Mouse (Mus musculus) cerebellum, adult 11 months (tissue): ENCODE data around the gene Ylpm1.

Experiments
- DNase-seq: peaks from one replicate; pipeline ENCODE4 v3.0.0; 2022

The Ylpm1 gene

DNA sequence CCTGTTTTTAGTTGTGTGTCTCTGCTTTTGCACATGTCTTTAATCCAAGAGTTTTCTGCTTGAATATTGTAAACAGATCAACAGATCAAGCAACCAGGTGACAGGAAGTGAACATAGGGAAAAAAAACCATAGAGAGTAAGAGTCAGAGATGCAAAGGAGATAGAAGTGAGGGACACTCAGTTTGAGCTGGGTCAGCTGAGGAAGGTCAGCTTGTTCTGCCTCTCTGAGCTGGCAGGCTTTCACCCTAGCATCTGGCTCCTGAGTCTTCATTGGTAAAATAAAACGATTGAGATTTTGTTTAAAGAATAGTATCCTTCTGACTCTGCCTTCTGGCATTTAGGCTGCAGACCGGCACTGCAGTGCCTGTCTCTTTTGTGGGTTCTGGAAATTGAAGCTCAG, 14.4 kb downstream of the Ylpm1 start:
- DNase-seq, result no peak

DNA sequence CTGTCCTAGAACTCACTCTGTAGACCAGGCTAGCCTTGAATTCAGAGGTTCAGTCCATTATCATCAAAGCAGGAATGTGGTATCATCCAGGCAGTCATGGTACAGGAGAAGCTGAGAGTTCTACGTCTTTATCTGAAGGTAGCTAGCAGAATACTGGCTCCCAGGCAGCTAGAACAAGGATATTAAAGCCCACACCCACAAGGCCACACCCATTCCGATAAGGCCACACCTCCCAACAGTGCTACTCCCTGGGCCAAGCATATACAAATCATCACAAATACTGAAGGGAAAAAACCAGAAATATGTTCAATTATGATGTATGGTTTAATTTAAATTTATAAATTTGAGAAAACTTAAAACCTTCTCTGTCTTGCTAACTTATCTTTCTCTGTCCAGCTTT, 16.1 kb downstream of the Ylpm1 start:
- no peak for DNase-seq

DNA sequence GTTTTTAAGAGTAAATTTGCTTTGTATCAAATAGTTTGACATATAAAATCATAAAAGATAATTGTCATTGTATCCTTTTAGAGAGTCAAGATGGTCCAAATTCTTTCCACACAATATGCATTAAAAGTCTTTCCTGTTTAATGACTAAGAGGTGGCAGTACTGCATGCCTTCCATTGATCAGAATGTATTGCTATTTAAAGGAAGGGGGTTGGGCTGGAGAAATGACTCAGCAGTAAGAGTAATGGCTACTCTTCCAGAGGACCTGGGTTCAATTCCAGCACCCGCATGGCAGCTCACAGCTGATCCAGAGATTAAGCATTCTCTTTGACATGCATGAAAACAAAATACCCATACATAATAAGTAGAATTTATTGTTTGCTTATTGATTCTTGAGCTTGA, 25.9 kb downstream of the Ylpm1 start:
- no peak for DNase-seq

DNA sequence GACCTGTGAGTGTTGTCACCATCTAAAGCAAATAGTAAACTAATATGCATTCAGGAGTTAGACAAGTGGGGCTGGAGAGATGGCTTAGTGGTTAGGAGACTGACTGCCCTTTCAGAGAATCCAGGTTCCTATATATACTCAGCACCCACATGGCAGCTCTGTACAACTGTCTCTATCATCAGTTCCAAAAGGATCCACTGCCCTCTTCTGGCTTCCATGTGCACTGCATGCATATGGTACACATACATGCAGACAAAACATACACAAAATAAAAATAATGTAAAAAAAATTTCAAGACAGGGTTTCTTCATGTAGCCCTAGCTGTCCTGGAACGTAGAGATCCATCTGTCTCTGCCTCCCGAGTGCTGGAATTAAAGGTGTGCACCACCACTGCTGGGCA, 36.6 kb downstream of the Ylpm1 start:
- DNase-seq, result no peak

DNA sequence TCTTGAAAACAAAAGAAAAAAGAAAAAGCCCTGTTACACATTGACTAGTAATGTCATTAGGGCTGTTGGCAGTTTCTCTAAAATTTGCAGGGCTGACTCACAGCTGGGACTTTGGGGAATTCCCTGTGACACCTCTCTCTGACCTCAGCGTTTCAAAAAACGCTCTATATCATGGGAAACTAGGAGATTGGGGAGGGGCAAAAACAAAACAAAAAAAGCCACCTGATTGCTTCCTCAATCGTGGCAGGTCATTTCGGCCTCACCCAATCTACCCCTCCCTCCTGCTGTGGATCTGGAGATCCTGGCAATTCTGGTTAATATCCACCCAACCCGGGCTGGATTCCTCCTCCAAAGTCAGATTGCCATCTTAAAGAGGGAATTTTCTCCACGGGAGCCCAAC, 55.1 kb downstream of the Ylpm1 start:
- no peak for DNase-seq

DNA sequence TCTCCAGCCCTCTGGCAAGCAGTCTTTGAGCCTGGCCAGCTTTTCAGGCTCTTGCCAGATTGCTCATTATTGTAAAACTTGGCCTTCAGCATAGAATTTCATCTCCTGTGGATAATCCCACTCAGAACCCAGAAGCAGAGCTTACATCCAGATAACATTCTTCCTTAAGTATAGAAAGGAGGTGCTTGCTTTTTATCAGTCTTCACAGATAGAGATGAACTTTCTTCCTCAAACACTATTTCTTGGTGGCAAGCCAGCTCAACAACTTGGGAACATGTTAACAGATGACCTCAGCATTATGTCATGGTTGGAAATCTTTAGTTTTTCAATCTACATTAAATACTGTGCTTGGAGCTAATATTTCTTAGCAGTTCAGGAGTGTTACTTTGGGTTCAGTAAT, 74.9 kb downstream of the Ylpm1 start:
- DNase-seq, result no peak

DNA sequence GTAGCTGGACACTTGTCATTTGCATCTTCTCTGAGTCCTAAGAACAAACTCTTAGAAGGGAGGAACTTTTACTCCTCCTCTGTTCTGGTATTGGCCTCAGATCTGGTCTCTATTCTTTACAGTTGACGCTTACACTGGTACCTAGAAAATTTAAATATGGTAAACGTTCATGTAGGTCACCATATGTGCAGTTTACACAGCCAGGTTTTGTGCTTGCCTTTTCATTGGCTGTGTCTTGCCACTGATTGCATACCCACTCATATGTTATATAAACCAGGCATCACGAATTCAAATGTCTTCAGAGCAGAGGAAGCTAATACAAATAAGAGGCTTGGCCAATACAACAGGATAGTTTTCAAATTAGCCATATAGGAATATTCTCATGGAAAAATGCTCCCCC, 81.0 kb downstream of the Ylpm1 start:
- DNase-seq, result no peak

DNA sequence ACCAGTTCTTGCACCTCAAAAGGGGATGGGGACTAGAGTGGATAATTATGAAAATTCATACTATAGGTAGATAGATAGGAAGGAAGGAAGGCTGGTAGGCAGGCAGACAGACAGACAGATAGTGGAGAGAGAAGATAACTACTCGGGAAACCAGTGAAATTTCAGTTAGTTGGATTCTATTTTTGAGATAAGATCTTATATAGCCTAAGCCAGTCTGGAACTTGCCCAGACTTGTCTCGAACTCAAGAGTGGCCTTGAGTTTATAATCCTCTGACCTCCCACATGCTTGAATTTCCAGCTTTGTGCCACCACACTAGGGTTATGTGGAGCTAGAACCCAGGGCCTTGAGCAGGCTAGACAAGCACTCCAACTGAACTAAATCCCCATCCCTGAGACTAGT, 88.1 kb downstream of the Ylpm1 start:
- DNase-seq, result no peak

DNA sequence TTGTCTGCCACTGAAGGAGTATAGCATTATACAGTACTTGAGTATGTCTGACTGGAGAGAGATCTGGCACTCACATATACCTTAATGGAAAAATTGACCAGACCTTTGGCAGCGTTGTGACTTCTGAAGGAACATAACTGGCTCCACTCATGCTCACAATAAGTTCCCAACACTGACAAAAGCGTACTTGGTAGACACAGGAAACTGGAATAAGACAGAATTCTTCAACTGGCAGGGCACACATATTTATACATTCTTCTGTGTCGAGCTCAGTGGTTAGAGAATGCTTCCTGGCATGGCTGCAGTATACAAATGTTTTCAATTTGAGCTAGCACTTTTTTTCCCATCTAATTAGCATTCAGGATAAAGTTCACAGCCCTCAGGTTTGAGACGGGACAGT, 88.8 kb downstream of the Ylpm1 start:
- DNase-seq, result no peak

DNA sequence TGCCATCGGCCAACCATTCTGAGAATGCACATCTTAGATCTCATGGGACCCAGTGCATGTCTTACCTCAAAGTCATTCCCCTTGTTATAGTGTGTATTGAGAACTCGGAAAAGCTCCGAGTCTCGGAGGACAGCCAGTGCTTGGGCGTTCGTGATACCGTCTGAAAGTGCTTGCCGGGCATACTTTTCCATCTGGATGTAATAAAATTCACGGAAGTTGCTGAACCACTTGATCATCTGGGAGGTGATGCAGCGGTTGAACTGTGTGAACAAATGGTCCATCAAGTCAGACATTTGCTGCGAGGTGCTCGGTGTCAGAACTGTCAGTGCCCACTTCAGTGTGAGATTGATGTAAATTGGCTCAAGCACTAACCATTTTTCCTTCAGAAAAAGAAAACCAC, 91.7 kb downstream of the Ylpm1 start:
- no peak for DNase-seq

DNA sequence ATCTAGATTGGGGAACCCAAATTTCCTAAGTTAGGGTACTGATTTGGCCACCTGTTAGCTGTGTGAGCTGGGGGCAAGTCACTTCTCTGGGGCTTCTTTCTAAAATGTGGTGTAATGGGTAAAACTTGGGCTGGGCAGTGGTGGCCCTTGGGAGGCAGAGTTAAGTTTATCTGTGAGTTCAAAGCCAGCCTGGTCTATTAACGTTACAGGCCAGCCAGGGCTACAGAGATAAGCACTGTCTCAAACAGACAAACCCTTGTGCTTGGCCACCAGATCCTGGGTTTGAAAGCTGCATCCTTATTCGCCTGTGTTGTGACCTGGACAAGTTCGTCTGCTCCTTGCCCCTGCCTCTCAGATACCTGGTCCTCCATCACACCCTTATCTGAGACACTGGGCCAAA, 95.1 kb downstream of the Ylpm1 start:
- DNase-seq, result no peak

DNA sequence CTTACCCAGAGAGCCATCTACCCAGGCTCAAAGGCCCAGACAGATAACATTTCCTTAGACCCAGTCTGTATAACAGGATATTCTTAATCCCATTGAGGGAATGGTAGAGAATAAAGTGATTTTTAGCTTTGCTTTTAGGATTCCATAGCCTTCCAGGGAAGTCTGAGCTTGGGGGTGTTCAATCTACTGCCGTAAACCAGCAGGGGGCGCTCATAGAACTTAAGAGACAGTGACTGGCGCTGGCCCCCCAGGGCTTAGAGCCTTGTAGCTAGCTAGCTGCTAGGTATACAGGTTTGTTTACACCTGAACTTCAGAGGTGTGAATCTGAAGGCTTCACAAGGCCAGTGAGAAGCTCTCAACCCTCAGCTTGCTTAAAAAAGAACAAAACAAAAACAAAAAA, 96.1 kb downstream of the Ylpm1 start:
- DNase-seq, result peak; percentile 50

DNA sequence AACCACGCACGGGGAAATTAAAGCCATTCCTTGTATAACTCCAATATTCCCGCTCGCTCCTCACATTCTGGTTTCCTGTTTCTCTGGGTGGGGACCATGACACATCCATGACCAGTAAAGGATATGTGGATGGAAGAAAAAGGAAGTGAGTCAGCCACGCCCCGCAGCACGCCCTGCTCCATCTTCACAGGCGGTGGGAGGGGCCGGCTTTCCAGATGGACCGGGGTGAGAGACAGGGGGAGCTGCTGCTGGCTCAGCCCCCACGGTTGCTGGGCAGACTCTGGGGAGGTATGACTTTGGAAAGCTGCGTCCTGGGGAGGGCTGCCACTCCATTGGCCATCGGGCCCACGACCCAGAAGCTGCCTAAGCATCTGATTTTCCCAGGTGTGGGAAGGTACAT, 97.9 kb downstream of the Ylpm1 start:
- DNase-seq, result no peak

DNA sequence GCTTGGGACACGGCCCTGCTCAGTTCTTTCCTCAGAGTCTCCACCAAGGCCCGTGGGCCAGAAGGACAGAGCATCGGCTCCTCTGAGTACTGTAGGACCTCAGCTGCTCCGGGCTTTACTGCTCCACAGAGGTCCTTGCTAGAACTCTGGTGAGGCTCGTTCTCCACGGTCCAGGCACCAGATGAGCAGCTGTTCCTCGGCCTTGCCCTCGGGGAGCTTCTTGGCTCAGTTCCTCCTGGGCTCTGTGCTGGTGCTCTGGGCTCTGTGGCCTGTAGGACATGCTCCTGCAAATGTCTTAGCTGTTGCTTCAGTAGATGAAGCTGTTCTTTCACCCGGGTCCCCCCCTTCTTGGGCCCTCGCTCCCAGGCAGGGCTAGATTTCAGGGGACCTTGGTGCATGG, 98.6 kb downstream of the Ylpm1 start:
- no peak for DNase-seq

DNA sequence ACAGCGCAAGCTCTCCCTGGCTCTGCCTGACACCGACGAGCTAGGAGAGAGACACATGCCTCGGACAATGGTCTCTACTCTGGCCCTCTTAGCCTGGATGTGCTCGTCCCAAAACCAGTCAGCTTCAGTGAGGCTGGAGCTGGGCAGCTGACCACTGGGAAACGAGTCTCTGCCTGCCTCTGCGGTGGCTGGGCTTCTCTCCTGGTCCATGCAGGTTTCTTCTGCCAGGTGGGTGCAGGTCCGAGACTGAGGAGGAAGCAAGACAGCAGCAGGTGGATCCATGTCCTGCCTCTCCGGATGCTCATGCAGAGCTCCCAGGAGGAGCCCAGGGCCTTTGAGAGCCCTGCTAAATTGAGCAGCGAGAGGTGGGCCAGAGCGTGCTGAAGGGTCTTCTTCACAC, 99.0 kb downstream of the Ylpm1 start:
- DNase-seq, result no peak

DNA sequence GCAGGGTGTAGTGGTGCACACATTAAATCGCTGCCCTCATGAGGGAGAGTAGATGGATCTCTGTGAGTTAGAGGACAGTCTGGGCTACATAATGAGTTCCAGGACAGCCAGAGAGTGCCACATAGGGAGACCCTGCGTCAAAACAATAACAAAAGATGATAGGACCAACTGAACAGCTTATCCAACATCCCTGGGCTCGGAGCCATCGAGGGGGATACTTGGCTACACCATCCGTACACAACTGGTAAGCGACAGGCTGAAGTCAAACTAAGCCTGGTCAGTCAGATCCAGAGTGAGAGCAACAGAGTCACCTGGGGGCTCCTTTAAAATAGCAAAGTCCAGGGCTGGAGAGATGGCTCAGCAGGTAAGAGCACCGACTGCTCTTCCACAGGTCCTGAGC, 99.7 kb downstream of the Ylpm1 start:
- no peak for DNase-seq

DNA sequence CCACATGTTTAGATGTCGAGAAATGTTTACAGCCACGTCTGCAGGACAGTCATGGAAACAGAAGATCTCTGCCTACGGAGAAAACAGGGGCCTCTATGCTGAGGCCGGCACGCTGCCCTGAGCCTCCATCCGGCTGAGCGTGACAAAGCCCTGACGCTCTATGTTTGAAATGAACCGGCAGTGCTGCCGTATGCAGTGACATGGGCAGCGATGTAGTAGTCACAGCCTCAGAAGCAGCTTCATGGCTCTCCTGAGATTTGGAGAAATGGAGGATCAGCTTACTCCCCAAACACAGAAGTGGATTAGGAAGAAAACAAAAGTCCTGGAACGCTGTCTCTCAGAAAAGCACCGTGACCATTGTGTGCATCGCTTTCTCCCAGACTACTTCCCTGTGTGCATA, 104.9 kb downstream of the Ylpm1 start:
- DNase-seq, result no peak

DNA sequence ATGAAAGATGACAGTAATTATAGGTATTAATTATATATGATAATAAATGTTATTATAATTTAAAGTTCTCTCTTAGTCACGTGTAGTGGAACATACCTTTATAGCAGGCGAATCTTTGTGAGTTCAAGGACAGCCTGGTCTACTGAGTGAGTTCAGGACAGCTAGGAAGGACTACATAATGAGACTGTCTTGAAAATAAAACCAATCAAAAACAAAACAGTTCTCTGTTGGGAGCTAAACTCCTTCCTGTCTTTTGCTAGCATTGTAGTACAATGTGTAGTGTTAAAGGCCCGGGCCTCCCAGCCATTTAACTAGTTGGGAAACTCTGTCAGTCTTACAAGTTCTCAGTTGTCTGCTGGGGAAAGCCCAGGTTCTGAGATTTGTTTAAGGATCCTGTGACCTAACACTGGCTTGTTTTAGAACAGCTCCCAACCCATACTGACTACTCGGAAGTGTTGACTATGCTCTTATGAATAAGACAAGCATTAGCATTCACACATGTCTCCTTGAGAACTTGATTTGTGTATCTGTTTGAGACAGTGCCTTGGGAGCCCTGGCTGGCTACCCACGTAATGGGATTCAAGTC, 105.5 kb downstream of the Ylpm1 start:
- no peak for DNase-seq

DNA sequence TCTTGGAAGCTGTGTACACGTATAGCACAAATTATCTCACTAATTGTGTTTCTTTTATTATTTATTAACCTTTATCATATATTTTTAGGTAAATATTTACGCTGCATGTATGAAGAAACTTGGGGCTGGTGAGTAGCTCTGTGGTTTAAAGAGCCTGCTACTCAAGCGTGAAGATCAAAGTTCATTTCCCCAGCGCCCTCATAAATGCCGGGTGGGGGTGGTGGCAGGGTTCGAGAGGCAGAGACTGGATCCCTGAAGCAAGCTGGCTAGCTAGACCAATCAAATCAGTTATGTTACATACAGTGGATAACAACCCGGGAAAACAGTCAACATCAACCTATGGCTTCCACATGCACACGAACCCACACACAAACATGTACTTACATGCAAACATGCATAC, 107.0 kb downstream of the Ylpm1 start:
- no peak for DNase-seq

DNA sequence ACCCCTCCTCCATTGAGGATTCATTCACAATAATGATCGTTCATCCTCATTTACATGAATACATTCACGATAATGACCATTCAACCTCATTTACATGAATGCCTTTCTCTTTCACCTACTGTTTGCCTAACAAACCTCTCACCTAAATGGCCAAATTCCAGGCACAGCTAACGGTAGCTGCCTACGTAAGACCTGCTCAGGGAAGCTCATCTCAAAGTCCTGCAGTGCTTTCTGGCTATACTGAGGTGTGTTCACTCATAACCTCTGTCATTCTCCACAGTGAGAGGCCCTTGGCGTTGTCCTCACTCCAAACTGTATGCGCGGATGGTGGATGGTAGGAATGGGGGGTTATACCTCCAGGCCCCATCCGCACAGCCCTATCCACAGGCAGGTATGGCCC, 108.7 kb downstream of the Ylpm1 start:
- no peak for DNase-seq

DNA sequence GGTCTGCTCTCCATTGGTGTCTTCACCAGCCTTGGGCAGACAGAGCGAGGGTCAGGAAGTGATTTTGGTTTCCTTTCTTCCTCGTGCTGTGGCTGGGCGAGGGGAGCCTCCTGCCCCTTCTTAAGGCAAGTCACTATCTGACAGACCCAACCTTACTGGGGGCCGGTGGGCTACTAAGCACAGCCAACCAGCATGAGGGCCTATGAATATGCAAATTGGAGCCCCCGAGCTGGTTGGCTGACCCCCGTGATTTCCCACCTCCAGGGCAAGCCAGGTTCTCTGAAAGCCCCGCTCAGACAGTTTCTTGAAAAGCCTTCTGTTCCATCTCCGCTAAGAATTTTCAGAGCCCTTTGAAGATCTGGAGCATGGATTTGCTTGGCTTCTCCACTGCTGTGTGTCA, 110.2 kb downstream of the Ylpm1 start:
- DNase-seq, result no peak

DNA sequence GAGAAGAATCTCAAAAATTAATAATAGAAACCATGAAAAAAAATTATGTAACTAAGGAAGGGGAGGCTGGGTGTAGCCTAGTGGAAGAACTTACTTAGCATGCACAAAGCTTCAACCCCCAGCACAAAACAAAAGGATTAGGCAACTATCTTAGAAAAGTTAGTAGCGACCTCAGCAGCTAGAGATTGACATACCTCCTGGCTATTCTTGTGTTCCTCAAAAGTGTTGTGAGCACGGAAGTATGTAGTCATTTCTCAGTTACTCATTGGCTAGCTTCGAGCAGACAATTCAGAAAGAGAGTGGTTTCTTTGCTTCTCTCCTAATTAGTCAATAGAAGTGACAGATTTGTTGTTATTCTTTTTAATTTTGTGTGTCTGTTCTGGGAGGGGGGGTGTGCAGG, 112.5 kb downstream of the Ylpm1 start:
- DNase-seq, result no peak

DNA sequence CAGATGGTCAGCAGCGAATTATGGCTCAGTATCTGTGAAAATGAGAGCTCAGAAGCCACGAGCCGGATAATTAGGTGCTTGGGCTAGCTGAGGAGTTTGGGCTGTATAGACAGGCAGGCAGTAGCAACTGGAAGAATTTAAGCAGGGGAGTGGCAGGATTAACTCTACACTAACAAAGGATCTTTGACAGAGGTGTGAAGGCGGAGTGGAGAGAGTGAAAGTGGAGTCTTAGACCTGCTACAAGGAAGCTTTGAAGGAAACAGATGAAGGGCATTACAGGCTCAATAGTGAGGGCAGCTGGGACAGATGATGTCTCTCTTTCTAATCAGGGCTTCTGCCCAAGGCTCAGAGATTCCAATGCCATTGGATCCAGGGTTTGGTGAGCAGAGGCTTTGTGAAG, 113.3 kb downstream of the Ylpm1 start:
- DNase-seq, result no peak

DNA sequence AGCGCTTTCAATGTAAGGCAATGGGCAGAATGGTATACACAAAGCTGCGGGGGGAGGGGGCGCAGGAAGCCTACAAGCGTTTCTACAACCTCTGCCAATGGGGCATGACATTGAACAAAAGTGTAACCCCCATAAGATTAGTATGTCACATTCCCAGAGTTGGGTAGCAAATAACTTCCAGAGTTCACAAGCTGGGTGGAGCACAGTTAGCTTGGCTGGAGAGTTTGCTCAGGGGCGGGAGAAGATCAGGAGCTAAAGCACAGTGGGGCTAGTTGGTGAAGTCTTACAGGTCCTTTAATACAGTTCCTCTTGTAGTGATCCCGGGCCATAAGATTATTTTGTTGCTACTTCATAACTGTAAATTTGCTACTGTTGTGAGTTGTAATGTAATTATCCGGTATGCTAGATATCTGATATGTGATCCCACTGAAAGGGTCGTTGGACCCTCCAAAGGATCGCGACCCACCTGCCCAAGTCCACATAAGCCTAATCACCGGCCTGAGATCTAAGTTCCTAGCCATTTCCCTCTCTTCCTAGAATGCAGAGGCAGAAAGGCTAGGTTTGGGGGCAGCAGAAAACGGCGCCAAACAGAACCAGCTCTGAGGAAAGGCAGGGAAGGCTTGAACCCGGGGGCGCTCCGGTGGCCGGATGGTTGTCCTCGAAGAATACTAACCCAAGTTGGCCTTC, 114.0 kb downstream of the Ylpm1 start:
- no peak for DNase-seq
